Mouse (Mus musculus) layer of hippocampus, adult 11-12 months (tissue): ENCODE data around the gene H2-Ab1.
"Not testable (repeated sequence)": the region's sequence is repeated elsewhere in the genome, so short reads cannot be mapped to it uniquely, and the experiment has no call there.

Experiments used
- DNase-seq: peaks from one replicate; pipeline ENCODE4 v3.0.0; 2022; ENCODE audit warnings: low spot score

Gene H2-Ab1

GRCm38 (mm10) chr17:34309683-34310385 is 52.3 kb downstream of the H2-Ab1 start:
- DNase-seq = peak; percentile 71

GRCm38 (mm10) chr17:34310526-34310925 is 53.0 kb downstream of the H2-Ab1 start:
- not testable (repeated sequence) for DNase-seq

DNA sequence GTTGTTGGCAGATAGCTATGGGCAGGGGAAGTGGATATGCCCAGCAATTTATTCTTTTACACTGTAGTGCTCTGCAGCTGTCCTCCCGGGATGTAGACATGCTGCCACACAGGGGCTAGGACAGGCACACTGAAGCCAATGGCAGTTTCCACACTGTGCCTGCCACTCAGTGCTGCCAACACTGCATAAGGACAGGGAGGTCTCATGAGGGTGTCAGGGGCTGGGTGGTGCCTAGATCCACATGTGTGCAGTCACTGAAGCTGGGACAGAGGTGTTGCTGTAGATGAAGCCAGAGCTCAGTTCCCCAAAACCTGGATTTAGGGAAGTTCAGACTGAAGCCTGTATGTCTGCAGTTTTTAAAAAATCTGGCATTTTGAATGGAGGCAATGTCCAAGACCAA is 54.7 kb downstream of the H2-Ab1 start:
- no peak for DNase-seq

GRCm38 (mm10) chr17:34313393-34313792 is 55.9 kb downstream of the H2-Ab1 start:
- DNase-seq = peak; percentile 80

- no peak for DNase-seq
Observed at GRCm38 (mm10) chr17:34314286-34314685, 56.8 kb downstream of the H2-Ab1 start.

DNA sequence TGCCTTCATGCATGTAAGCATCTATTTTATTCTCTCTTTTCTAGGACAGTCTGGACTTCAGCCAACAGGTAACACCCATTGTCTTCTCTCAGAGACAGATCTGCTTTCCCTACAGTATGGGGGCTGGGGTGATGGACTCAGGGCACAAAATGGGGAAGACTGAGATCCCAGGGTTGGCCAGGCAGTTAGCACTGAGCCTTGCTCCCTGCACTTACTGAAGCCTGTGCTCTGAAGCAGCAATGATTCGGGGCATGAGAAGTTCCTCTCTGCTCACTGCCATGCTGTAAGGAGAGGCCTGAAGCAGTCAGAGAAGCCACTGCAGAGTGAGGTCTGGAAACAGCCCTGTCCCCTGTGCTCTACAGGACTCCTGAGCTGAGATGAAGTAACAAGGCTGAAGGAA is 58.0 kb downstream of the H2-Ab1 start:
- no peak for DNase-seq

- no peak for DNase-seq
Observed at GRCm38 (mm10) chr17:34316697-34317096, 59.2 kb downstream of the H2-Ab1 start.

DNA sequence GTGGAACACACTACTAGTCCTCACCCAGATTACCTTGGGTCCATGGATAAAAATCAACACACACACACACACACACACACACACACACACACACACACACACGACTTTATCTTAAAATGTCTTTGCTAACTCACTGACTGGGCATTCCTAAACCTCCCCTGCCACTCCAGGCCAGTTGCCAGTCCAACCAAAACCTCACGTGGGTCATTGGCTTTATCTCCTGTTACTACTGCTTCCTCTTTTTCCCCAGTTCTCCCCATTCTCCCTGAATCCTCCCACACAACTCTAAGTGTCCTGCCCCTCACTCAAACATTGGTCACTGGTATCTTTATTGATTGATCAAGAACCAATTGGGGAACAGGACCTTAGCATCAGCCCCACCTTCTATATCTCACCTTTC is 59.8 kb downstream of the H2-Ab1 start:
- DNase-seq = no peak
